Mouse (Mus musculus): Measurements from ENCODE around the gene Gm3739. TPM values are rescaled to one million over a fixed set of nuclear protein-coding genes. Genes with fewer than 3 reads are reported as not detected.
"Not testable (repeated sequence)": the region's sequence is repeated elsewhere in the genome, so short reads cannot be mapped to it uniquely, and the experiment has no call there.

The Gm3739 gene
- total RNA-seq (2014; fragmentation: Nextera tagmentation): not detected in 2 replicates
- total RNA-seq (2017): not detected in 2 replicates

DNA sequence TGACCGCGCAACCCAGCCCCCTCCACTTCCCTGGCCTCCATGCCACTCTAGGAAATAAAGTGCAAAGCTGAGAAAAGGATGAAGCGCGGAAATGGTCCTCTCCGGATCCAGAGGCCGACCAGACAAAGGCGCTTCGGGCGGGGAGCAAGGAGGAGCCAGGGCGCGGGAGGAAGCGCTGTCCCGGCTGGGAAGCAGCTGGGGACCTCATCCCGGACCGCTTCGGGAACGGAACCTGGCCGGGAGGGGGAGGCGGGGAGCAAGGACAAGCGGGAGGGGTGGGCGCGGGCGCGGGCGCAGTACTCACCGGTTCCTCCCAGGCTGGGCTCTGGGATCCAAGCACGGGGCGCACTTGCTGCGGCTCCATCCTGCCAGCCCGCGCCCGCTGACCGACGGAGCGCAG is at the start of gene Gm3739:
Gm3739 (minus strand) TSS at position 389 of the 400 bp plus-strand sequence.
- ATAC-seq (replicated peaks; ENCODE audit: poor library complexity, severe bottlenecking): not testable (repeated sequence)

DNA sequence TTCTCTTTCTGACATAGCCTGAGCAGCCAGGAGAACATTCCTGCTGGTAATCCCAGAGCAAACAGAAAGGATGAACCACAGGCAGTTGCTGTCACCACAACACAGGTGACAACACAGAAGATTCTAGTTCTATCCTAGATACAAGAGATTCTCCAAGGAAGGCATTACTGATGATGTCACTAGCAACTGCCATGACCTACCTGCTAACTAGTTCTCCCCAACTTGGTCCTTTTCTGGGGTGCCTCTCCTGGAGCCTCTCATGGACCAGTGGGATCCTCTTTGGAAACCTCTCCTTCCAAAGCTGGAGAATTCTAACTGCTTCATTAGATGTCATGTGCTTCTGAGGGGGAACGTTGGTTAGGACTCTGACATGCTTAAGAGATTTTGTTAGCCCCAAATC is 17.4 kb upstream of the Gm3739 start, which contains the start of gene Gm5797:
Gm5797 (minus strand) TSS at position 101 of the 400 bp plus-strand sequence.
- not testable (repeated sequence) for ATAC-seq (replicated peaks; ENCODE audit: poor library complexity, severe bottlenecking)

DNA sequence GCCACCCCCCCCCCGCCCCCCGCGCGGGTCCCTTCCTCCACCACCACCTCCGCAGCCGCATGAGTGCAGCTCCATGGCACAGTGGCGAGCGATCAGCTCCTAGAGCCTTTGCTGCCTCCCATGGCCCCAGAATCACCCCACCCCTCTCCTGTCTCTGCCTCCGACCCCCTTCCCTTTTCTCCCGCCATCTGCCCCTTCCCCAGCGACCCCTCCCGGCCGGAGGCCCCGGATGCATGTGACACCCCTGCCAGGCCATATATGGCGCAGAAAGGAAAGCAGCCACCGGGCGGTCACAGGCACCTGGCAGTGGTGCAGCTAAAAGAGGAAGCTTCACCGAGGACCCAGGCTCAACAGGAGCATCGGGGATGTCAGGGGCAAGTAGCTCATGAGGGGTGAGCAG is 244 bp upstream of the Gm3739 start:
- ATAC-seq (replicated peaks; ENCODE audit: poor library complexity, severe bottlenecking): not testable (repeated sequence)

DNA sequence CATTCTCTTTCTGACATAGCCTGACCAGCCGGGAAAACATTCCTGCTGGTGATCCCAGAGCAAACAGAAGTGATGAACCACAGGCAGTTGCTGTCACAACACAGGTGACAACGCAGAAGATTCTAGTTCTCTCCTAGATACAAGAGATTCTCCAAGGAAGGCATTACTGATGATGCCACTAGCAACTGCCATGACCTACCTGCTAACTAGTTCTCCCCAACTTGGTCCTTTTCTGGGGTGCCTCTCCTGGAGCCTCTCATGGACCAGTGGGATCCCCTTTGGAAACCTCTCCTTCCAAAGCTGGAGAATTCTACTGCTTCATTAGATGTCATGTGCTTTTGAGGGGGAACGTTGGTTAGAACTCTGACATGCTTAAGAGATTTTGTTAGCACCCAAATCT is 50.2 kb downstream of the Gm3739 start, which contains the start of gene Gm3727:
Gm3727 (minus strand) TSS at position 101 of the 400 bp plus-strand sequence.
- ATAC-seq (replicated peaks; ENCODE audit: poor library complexity, severe bottlenecking): not testable (repeated sequence)

Other genes starting within 250 kb of the Gm3739 start
- 2.2 TPM in 1 of 2 replicates, not detected in the other for gene Gm3696, start 214.4 kb downstream of the Gm3739 start, total RNA-seq (2014; fragmentation: Nextera tagmentation)
- gene Gm3696, start 214.4 kb downstream of the Gm3739 start, total RNA-seq (2017): not detected in 2 replicates
- gene Gm6676, start 189.6 kb downstream of the Gm3739 start, total RNA-seq (2014; fragmentation: Nextera tagmentation): not detected in 2 replicates
- gene Gm6676, start 189.6 kb downstream of the Gm3739 start, total RNA-seq (2017): not detected in 2 replicates
- gene Gm3512, start 140.5 kb downstream of the Gm3739 start, total RNA-seq (2014; fragmentation: Nextera tagmentation): 1.0 TPM in 1 of 2 replicates, not detected in the other
- gene Gm3512, start 140.5 kb downstream of the Gm3739 start, total RNA-seq (2017): not detected in 2 replicates
- not detected in 2 replicates for gene Gm16434, start 120.5 kb downstream of the Gm3739 start, total RNA-seq (2014; fragmentation: Nextera tagmentation)
- not detected in 2 replicates for gene Gm16434, start 120.5 kb downstream of the Gm3739 start, total RNA-seq (2017)
- not detected in 2 replicates for gene Gm3727, start 50.3 kb downstream of the Gm3739 start, total RNA-seq (2014; fragmentation: Nextera tagmentation)
- not detected in 2 replicates for gene Gm3727, start 50.3 kb downstream of the Gm3739 start, total RNA-seq (2017)
- not detected in 2 replicates for gene Gm5797, start 17.3 kb upstream of the Gm3739 start, total RNA-seq (2014; fragmentation: Nextera tagmentation)
- not detected in 2 replicates for gene Gm5797, start 17.3 kb upstream of the Gm3739 start, total RNA-seq (2017)
- not detected in 2 replicates for gene Gm8374, start 50.1 kb upstream of the Gm3739 start, total RNA-seq (2014; fragmentation: Nextera tagmentation)
- not detected in 2 replicates for gene Gm8374, start 50.1 kb upstream of the Gm3739 start, total RNA-seq (2017)
- not detected in 2 replicates for gene Gm3755, start 135.9 kb upstream of the Gm3739 start, total RNA-seq (2014; fragmentation: Nextera tagmentation)
- not detected in 2 replicates for gene Gm3755, start 135.9 kb upstream of the Gm3739 start, total RNA-seq (2017)
- not detected in 2 replicates for gene Gm3752, start 168.7 kb upstream of the Gm3739 start, total RNA-seq (2014; fragmentation: Nextera tagmentation)
- gene Gm3752, start 168.7 kb upstream of the Gm3739 start, total RNA-seq (2017): not detected in 2 replicates